Mouse (Mus musculus) C2C12 (cell line): ENCODE measurements around the gene Ttc36.

Source experiments
- CTCF ChIP-seq: IDR thresholded peaks from one replicate; pipeline ENCODE4 v1.5.1; 2011; ENCODE audit not compliant: control insufficient read depth, insufficient read depth, insufficient read length
- MAX ChIP-seq: IDR thresholded peaks from one replicate; pipeline ENCODE4 v1.6.1; 2011; ENCODE audit warnings: mild to moderate bottlenecking, control low read depth
- MYOG ChIP-seq: IDR thresholded peaks from one replicate; pipeline ENCODE4 v1.6.1; 2011; ENCODE audit not compliant: control insufficient read depth, insufficient read length; ENCODE audit errors: extremely low read depth

GRCm38 (mm10) chr9:44847446-44847845, 44.6 kb upstream of the Ttc36 start:
- TF ChIP-seq CTCF, result no peak
- no peak for TF ChIP-seq MAX
- no peak for TF ChIP-seq MYOG
